Mouse (Mus musculus): ENCODE measurements at regions not wholly inside any gene's neighbourhood (a gene's known extent, or its start where the extent isn't known, plus 50 kb on each side); places are given as distances from the start of the nearest gene placed in this dataset.

DNA sequence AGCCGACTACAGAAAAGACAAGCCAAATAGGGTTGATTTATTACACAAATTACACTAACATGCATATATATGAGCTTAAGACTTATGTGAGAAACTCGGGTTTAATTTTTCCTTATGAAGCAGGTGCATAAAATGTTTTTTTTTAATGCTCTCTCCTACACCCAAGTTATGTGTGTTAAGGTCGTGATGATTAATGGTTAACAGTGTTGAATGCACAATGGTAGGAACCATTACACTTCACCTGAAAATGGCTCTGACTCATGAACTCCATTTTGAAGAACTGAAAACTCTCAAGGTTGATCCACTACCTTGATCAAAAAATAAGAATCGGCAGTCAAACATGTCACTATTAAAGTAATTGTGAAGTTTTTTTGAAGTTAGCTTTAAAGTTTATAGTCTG is 59.4 kb upstream of the Ifne start:
- DNase-seq, result no peak

DNA sequence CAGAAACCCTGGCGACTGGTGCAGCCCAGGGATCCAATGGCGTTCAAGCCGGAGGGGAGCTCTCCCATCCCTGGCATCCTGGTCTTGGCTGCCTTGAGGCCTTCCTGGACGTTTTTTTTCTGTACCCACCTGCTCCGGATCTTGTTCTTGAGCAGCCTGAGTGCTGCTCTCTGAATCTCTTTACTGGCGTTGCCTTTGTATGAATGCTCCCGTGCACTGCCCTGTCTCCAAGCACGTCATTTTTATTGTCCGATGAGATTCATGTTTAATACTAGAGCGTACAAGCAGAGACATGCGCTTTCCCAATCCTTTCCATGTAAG is 58.7 kb upstream of the Ifne start:
- DNase-seq, result no peak

DNA sequence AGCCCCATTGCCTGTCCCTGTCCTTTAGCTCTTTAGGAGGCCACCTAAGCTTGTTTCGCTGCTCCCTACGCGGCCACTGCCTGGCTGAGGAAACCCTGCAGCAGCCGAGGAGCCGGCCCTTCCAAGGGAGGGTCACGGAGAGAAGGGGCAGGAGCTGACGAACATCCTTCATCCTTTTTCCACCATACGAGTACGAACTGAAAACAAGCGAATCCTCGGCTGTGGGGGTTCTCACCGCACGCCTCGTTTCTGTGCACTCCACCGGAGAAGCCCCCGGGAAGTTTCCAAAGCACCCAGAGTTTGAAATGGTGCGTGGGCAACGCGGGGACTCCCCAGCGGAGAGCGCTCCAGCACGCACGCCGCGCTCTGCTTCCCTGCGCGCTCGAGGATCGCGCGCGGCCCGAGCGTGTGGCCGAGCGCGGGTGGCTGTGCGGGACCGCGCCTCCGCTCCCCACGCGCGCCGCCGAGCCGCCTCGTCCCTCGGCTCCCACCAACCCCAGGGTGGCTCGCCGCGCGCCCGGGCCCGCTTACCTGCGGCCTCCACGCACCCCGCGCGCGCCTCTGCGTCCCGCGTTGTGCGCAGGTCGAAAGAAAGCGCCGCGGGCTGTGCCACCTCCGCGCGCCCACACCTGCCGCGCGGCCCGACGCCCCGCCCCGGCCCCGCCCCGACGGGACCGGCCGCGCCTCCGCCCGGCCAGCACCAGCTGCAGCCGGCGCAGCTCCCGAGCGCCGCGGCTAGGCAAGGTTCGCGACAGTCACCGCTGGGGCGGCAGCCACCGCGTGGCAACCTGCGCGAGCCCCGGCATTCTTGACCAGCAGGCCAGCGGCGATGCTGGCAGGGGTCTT is 58.1 kb upstream of the Ifne start:
- DNase-seq, result peak; percentile 6 to 16

DNA sequence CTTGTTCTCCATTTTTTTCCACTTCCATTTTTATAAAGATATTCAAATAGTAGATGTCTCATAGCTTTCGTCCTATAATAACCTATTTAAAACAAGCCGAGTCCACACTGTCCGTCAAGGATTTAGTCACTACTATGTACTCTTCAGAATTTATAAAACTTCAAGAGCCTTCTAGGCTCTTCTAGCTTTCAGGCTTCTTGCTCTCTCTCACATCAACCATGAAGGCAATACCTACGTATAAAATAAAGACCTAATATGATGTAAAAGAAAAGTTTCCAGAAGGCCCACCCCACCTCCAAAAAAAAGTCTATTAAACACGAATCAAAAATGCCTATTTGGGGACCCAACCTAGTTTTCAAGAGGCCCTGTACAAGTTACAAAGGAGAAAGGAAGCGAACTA is 57.0 kb upstream of the Ifne start:
- DNase-seq, result no peak

DNA sequence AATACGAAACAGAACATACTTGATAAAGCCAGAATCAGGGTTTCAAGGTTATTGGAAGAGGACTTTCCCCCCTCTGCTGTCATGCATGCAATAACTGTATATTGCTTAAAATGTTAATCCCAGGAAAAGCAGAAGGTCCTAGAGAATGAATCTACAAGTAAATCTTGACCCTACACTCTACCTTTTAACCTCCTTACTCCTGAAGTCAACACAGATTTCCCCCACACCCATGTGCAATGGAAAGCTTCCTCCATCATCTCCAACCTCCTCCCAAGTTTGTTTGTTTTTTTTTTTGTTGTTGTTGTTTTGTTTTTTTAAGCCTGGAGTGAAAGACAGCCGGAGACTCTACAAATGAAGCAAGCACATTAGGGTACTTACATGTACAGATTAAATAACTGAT is 55.9 kb upstream of the Ifne start:
- no peak for DNase-seq

DNA sequence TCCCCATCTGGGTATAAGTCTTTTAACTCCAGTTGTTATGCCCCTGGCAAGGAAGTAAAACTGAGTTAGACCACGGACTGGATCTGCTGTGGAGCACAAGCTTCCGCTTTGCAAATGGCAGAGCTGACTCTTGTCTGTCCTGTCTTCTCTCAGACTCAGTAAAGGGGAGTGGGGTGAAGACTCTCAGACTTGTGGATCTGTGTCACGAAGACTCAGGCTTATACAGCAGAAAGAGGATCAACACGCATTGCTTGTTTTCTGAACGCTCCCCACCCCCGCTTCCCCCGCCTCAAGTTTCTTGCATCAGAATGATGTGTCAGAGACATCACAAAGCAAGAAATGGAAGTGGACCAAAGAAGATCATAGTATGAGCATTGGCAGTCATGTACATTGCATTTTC is 55.3 kb upstream of the Ifne start:
- no peak for DNase-seq

DNA sequence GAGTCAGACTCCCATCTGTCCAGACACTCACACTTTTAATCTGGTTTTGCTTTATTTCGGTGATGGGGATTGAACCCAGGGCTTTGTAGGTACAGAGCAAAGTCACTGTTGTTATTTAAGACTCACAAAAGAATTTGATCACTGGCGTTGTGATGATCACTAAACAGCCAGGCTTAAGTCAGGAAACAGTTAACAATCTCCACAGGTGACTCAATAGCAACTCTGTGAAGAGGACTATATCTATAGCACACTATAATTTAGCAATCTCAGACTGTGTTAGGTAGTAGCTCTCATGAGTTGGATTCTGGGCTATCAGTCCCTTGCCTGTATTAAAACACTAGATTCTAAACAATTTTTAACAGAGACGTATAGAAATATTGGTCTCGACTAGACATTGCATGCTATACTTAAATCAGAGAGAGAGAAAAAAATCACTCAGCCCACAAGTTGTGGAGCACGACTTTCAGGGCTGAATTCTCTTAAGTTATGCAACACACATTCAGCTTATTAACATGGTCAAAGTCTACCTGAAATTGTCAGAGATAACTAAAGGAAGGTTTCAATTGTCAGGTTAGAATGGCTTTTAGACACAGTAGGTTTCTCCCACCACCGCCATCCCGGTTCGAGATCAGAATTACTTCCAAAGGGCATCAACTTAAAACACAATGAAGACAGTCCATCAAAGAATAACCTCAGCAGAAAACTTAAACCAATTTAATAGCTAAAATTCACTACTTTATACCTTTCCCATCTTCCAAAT is 54.4 kb upstream of the Ifne start:
- no peak for DNase-seq

DNA sequence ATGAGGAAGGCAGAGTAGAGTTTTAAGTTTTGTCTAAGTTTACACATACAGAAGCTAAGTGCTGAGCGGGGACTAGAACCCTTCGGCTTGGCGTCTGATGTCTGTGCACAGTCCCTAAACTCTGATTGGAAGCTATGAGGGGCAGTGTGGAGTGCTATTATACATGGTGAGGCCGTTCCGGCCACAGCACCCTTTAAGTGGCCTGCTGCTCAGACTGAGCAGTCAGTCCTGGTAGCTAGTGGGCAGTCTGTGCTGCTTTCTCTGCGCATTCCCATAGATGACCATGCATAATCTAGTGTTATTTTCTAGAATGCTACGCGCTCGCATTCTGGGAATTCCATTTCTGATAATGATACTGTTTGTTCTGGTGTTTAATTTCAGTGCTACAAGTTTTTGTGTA is 51.2 kb upstream of the Ifne start:
- DNase-seq, result no peak
